Mouse (Mus musculus): ENCODE measurements at regions not wholly inside any gene's neighbourhood (a gene's known extent, or its start where the extent isn't known, plus 50 kb on each side); places are given as distances from the start of the nearest gene placed in this dataset.

- no peak for DNase-seq (ENCODE audit: low spot score)
Observed at GRCm38 (mm10) chr10:87722244-87722643, 135.8 kb upstream of the Igf1 start.

- DNase-seq (ENCODE audit: low spot score), result no peak
Observed at GRCm38 (mm10) chr10:87732658-87733057, 125.4 kb upstream of the Igf1 start.

- peak; percentile 33 for DNase-seq (ENCODE audit: low spot score)
Observed at GRCm38 (mm10) chr10:87733241-87733640, 124.8 kb upstream of the Igf1 start.

DNA sequence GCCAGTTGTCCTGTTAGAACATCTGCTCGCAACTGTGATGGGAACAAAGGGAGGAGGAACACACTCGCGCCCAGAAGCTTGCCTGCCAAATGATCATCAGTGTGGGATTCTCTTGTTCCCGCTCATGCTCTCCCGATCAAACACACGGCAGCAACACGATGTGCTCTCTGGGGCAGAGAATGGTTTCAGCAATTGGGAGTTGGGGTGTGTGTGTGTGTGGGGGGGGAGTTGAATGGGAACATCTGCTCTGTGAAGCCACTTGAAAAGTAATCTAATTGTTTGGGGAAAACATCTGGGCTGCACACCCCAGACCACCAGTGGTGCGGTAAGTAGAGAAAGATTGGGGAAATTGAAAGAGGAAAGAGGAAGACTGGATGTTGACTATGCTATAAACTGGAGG, 117.7 kb upstream of the Igf1 start:
- peak; percentile 56 for DNase-seq (ENCODE audit: low spot score)

DNA sequence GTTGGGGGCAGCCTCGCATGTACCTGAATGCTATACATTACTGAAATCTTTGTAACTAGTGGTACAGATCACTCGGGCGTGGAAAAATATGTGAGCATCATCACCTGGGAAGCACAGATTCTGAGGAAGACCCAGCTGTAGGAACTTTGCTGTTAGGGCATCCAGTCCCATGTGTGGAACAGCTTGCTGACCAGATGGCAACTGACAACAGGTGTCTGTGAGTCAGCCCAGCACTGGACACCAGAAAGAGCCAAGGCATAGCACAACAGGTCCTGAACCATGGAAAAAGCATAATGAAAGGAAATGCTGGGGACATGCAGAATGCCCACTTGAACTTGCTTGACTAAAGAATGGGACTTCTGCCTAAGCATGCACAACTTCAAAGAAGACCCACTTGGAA, 115.3 kb upstream of the Igf1 start:
- DNase-seq (ENCODE audit: low spot score), result no peak

DNA sequence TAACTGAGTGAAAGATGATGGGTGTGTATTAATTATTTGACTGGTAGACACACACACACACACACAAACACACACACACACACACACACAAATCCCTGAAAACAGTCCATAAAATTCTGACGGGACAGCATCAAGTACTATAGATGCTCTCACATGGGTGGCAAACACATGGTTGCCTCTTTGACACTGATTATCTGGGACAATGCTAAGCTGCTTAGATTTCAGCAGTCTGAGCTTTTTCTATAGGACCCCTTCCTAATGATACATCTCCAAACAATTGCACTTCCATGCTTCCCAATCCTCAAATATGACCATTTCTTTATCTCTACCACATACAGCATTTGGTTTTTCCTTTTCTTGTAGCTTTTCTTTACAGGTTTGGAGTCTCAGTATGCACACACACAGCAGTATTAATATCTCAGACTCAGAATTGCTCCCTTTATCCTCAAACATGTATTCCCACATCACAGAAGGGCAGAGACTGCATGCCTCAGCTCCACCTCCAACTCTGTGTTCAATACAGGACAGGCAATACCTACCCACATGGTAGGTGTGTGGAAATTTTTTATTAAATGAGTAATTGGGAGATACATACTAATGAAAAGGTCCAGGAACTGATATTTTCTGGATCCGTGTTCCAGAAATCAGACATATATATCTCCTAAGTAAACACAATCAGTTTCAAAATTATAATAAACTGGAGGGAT, 110.1 kb upstream of the Igf1 start:
- no peak for DNase-seq (ENCODE audit: low spot score)

- DNase-seq (ENCODE audit: low spot score), result peak; percentile 19
Observed at GRCm38 (mm10) chr10:87748631-87749193, 109.4 kb upstream of the Igf1 start.

DNA sequence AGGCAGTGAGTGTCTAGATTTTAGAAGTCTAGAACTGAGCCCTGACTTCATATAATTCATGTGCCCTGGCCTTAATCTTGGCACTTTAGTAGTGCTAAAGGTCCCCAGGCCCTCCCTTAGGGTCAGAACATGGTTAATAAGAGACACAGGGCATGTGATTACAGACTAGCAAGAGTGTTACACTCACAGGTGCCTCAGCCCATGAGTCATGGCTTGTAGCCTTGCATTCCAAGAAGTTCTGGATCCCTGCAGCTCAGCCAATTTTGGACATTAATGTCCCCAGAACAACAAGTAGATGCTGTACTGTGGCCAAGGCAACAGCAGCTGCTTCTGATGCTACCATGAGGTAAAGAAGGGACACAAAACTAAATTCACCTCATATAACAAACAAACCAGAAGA, 107.7 kb upstream of the Igf1 start:
- peak; percentile 39 for DNase-seq (ENCODE audit: low spot score)

- DNase-seq (ENCODE audit: low spot score), result no peak
Observed at GRCm38 (mm10) chr10:87750972-87751371, 107.1 kb upstream of the Igf1 start.

DNA sequence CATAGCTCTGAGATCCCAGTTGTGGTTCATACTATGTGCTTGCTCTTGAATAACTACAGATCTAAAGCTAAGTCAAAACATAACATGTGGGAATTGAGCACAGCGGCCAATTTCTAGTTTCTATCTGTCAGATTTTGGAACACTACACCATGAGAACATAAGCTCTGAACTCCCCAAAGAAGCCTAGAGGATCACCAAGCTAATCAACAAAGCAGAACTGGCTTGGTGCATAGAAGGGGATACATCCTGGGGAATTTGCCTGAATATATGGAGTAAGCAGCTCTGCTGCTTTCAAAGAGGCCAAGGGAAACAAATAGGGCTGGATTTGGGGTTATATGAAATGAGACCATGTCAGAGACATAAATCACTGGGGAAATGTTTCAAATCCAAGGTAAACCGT, 105.9 kb upstream of the Igf1 start:
- no peak for DNase-seq (ENCODE audit: low spot score)

DNA sequence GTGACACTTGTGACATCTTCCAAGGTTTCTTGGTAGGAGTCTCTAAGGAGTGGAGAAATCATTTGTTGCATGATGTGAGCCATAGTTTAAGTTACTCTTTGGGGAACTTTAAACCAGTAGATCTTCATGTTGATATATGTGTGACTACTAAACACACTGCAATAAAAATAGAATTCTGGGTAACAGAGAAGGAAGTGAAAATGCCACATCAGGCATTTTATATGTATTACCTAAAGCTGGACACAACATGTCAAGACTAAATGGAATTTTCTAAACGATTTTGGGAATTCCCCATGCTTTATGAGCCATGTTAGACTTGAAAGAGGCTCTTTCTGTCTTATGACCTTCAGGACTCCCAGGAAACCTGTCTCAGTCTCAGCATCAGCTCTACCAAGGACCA, 104.6 kb upstream of the Igf1 start:
- DNase-seq (ENCODE audit: low spot score), result no peak

GRCm38 (mm10) chr10:87761528-87762030, 96.5 kb upstream of the Igf1 start:
- no peak for DNase-seq (ENCODE audit: low spot score)

- DNase-seq (ENCODE audit: low spot score), result peak; percentile 38
Observed at GRCm38 (mm10) chr10:87787521-87787920, 70.5 kb upstream of the Igf1 start.

GRCm38 (mm10) chr10:87792346-87792745, 65.7 kb upstream of the Igf1 start:
- DNase-seq (ENCODE audit: low spot score), result no peak

DNA sequence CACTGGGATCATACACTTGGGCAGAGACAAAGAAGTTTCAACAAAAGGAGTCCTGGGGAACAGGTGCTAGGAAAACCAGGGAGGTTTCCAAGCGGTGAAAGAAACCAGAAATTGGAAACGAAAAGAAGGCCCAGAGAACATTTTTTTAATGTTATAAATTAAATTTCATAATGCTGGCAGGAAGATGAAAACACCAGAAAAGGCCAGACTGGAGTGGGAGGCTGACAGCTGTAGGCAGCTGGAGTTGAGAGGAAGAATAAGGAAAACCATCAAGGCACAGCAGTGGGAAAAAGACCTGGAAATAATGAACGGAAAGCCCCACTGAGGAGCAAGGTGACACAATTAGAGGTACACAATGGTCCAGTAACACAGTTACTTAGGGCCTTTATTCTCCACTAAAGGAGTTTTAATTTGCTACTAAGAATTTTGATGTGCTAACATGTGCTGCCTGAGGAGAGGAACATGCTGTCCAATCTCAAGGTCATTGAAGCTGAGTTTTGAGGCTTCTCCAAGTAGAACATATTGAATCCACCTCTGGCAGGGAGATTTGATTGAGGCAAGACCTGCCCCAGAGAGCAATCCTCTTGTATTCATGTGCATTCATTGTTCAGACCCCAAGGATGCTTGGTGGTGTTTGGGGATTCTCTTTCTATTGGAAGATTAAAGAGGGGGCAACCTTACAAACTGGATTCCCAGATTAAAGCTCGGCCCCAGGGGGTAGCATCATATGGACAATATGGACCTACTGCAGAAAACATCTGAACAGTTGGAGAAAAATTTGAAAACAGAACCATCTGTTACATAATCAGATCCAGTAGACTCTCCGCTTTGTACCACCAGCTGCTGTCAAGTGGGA, 53.9 kb upstream of the Igf1 start:
- DNase-seq (ENCODE audit: low spot score), result no peak

GRCm38 (mm10) chr10:87804792-87805082, 53.3 kb upstream of the Igf1 start:
- DNase-seq (ENCODE audit: low spot score), result no peak
